Mouse (Mus musculus) common myeloid progenitor, adult 5-6 weeks (primary cell): Measurements from ENCODE around the gene Gm853. TPM values are rescaled to one million over a fixed set of nuclear protein-coding genes. Genes with fewer than 3 reads are reported as not detected.

Experiments used
- total RNA-seq: library from RNA; stranded (forward); fragments of 200-1000, 187-1606 nt; gene quantifications from 2 replicates; pipeline ENCODE4 v1.2.3, GENCODE M21; 2017

Gm853 gene
- total RNA-seq, 1 experiment from 2014 or later = not detected

Other genes starting within 250 kb of the Gm853 start
- gene Adgrb2, start 237.5 kb downstream of the Gm853 start, total RNA-seq = 0.87 and 1.7 TPM in 2 replicates
- gene Col16a1, start 174.6 kb downstream of the Gm853 start, total RNA-seq = 4.6 and 4.8 TPM in 2 replicates
- 14.0 and 14.9 TPM in 2 replicates for gene Pef1, start 119.8 kb downstream of the Gm853 start, total RNA-seq
- gene Hcrtr1, start 83.0 kb downstream of the Gm853 start, total RNA-seq = not detected in 2 replicates
- 3.5 and 4.8 TPM in 2 replicates for gene Tinagl1, start 47.3 kb downstream of the Gm853 start, total RNA-seq
- not detected in 2 replicates for gene Serinc2, start 56.8 kb upstream of the Gm853 start, total RNA-seq
- gene Fabp3, start 86.2 kb upstream of the Gm853 start, total RNA-seq = not detected in 2 replicates
- gene Gm10570, start 86.3 kb upstream of the Gm853 start, total RNA-seq = not detected in 2 replicates
- gene Zcchc17, start 137.5 kb upstream of the Gm853 start, total RNA-seq = 72.4 and 77.6 TPM in 2 replicates
- 86.7 and 94.3 TPM in 2 replicates for gene Snrnp40, start 137.7 kb upstream of the Gm853 start, total RNA-seq